Mouse (Mus musculus) urinary bladder, adult 18-20 months (tissue): ENCODE measurements at regions not wholly inside any gene's neighbourhood (a gene's known extent, or its start where the extent isn't known, plus 50 kb on each side); places are given as distances from the start of the nearest gene placed in this dataset.
"Not testable (repeated sequence)": the region's sequence is repeated elsewhere in the genome, so short reads cannot be mapped to it uniquely, and the experiment has no call there.

ENCODE experiments used
- DNase-seq, 2 experiments: peaks; one replicate each; pipeline ENCODE4 v3.0.0; 2022; ENCODE audit warnings: low spot score in 2 of 2, mixed read lengths in 2 of 2

- peak in 1 of 2 experiments; percentile 13 for DNase-seq
These were observed 209.2 kb downstream of the Cd47 start for GRCm38 (mm10) chr16:50009542-50009941.

- DNase-seq: no peak
These were observed 209.7 kb downstream of the Cd47 start for GRCm38 (mm10) chr16:50010074-50010473.

- peak in 1 of 2 experiments; percentile 25 for DNase-seq
These were observed 210.2 kb downstream of the Cd47 start for GRCm38 (mm10) chr16:50010532-50010971.

GRCm38 (mm10) chr16:50023885-50024284 lies 223.6 kb downstream of the Cd47 start:
- no peak for DNase-seq

GRCm38 (mm10) chr16:50026100-50026884 lies 226.0 kb downstream of the Cd47 start:
- DNase-seq: no peak

GRCm38 (mm10) chr16:50027189-50027588 lies 226.9 kb downstream of the Cd47 start:
- DNase-seq: no peak

- DNase-seq: no peak
These were observed 229.4 kb downstream of the Cd47 start for GRCm38 (mm10) chr16:50029711-50030110.

GRCm38 (mm10) chr16:50030355-50030754 lies 230.0 kb downstream of the Cd47 start:
- DNase-seq: not testable (repeated sequence)

- peak in 1 of 2 experiments; percentile 7 for DNase-seq
These were observed 230.6 kb downstream of the Cd47 start for GRCm38 (mm10) chr16:50030905-50031369.

- DNase-seq: no peak
These were observed 232.5 kb downstream of the Cd47 start for GRCm38 (mm10) chr16:50032798-50033197.

GRCm38 (mm10) chr16:50036296-50036734 lies 236.0 kb downstream of the Cd47 start:
- DNase-seq: no peak

GRCm38 (mm10) chr16:50044103-50044502 lies 243.8 kb downstream of the Cd47 start:
- DNase-seq: no peak

- DNase-seq: peak; percentile 50 to 53
These were observed 245.5 kb downstream of the Cd47 start for GRCm38 (mm10) chr16:50045552-50046547.

- DNase-seq: no peak
These were observed 263.2 kb downstream of the Cd47 start for GRCm38 (mm10) chr16:50063540-50063939.

- DNase-seq: no peak
These were observed 265.2 kb downstream of the Cd47 start for GRCm38 (mm10) chr16:50065336-50066082.

GRCm38 (mm10) chr16:50069033-50069432 lies 268.7 kb downstream of the Cd47 start:
- DNase-seq: peak in 1 of 2 experiments; percentile 1

GRCm38 (mm10) chr16:50070728-50071127 lies 270.4 kb downstream of the Cd47 start:
- DNase-seq: no peak

GRCm38 (mm10) chr16:50072853-50073360 lies 272.6 kb downstream of the Cd47 start:
- no peak for DNase-seq

- DNase-seq: no peak
These were observed 273.6 kb downstream of the Cd47 start for GRCm38 (mm10) chr16:50073979-50074378.

- no peak for DNase-seq
These were observed 275.3 kb downstream of the Cd47 start for GRCm38 (mm10) chr16:50075641-50076040.

- no peak for DNase-seq
These were observed 281.2 kb downstream of the Cd47 start for GRCm38 (mm10) chr16:50081511-50081910.
